Mouse (Mus musculus) bone marrow, adult 2 months (tissue): Measurements from ENCODE around the gene Pald1. TPM values are rescaled to one million over a fixed set of nuclear protein-coding genes. Genes with fewer than 3 reads are reported as not detected.

Experiments used
- H3K27ac ChIP-seq: fragments of 200-500 bp; 2 replicates; pipeline ENCODE4 v1.5.1; 2012; ENCODE audit warnings: low read depth, mild to moderate bottlenecking, control low read depth, inconsistent platforms, low read length; ENCODE audit not compliant: control insufficient read depth, poor library complexity, insufficient read depth
- H3K4me1 ChIP-seq: fragments of 200-500 bp; 2 replicates; pipeline ENCODE4 v1.6.1; 2011; ENCODE audit warnings: low read length; ENCODE audit not compliant: control insufficient read depth, insufficient read depth
- H3K4me3 ChIP-seq: fragments of 200-500 bp; replicated peaks from 2 replicates; pipeline ENCODE3; 2011; ENCODE audit warnings: mild to moderate bottlenecking, low read depth, low read length, control low read depth; ENCODE audit not compliant: control insufficient read depth
- CTCF ChIP-seq: fragments of 200-500 bp; IDR thresholded peaks from 2 replicates; pipeline ENCODE4 v1.5.1; 2011; ENCODE audit warnings: low read length, control low read depth; ENCODE audit not compliant: control insufficient read depth, insufficient read depth
- POLR2A ChIP-seq: fragments of 200-500 bp; IDR thresholded peaks from 2 replicates; pipeline ENCODE4 v1.6.1; 2011; ENCODE audit warnings: low read depth, mild to moderate bottlenecking, control low read depth, low read length, borderline replicate concordance; ENCODE audit not compliant: control insufficient read depth
- WGBS: fragments of 180-500 bp; shearing (Covaris S2); methylation state at CpG from one replicate; pipeline ENCODE4 v1.1.7; 2018; 5-methylcytosine and 5-hydroxymethylcytosine counted together
- polyA plus RNA-seq: library from polyadenylated mRNA; stranded (reverse); fragments of >200 nt; gene quantifications from 2 replicates; pipeline ENCODE4 v1.2.4, GENCODE M21; 2011; ENCODE audit warnings: low replicate concordance; ENCODE audit not compliant: missing spikeins, insufficient read depth, insufficient read length

The Pald1 gene
- polyA plus RNA-seq, 1 experiment: 4.1 TPM

DNA sequence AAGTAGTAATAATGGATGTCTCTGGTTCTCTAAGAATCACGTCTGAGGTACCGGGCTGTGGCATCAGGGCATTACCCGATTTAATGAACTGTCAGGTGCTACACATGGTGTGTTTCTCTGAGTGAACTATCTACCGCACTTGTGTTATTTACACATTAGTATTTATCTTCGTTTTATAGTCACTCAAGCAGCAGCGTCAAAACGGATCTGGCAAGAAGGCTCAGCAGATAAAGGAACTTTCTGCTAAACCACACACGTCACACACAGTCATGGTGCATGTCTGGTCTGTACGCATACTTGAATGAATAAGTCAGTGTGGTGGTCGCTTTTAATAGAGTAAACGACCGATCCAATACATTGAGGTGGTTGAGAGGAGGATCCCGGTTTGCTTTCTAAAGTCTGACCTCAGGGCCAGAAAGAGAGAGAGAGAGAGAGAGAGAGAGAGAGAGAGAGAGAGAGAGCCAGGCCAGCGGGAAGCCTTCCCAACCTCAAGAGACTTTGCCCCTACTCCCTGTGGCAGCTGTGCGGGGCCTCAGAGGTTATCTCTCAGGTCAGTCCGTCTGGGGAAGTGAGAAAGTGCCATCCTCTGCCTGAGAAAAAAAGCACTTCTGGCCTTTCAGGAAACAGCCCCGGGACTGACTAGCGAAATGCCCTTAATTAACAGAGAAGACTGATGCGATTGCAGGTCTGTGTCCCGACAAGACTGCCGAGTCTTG is 29.7 kb upstream of the Pald1 start:
- no peak for TF ChIP-seq POLR2A
- no peak for TF ChIP-seq CTCF
- no peak overlapping the region for H3K4me3 ChIP-seq
- 24% methylated on average over 21 of the region's 21 CpGs for WGBS
- peak overlapping the region; percentile 82 for H3K27ac ChIP-seq
- H3K4me1 ChIP-seq: no peaks in the 10 kb centered on the region

- H3K4me1 ChIP-seq: no peaks in the 10 kb centered on the region
- WGBS: 74% methylated on average over 9 of the region's 9 CpGs
- no peak overlapping the region for H3K27ac ChIP-seq
These were observed 26.9 kb upstream of the Pald1 start for GRCm38 (mm10) chr10:61410193-61410592.

GRCm38 (mm10) chr10:61409776-61410175 is 26.4 kb upstream of the Pald1 start:
- Histone ChIP-seq H3K27ac (no peak overlapping the region), H3K4me1 (no peaks in the 10 kb centered on the region), H3K4me3 (no peak overlapping the region)
- 42% methylated on average over 4 of the region's 4 CpGs for WGBS
- TF ChIP-seq POLR2A (no peak), CTCF (no peak)

More at GRCm38 (mm10) chr10:61410193-61410592, 26.9 kb upstream of the Pald1 start:
- TF ChIP-seq CTCF (no peak), POLR2A (no peak)
- no peak overlapping the region for H3K4me3 ChIP-seq

- no peak overlapping the region for H3K27ac ChIP-seq
- no peaks in the 10 kb centered on the region for H3K4me1 ChIP-seq
- TF ChIP-seq CTCF: no peak
- TF ChIP-seq POLR2A: no peak
- WGBS: 32% methylated on average over 10 of the region's 10 CpGs
- H3K4me3 ChIP-seq: no peak overlapping the region
These were observed 22.6 kb upstream of the Pald1 start for GRCm38 (mm10) chr10:61405958-61406357.

DNA sequence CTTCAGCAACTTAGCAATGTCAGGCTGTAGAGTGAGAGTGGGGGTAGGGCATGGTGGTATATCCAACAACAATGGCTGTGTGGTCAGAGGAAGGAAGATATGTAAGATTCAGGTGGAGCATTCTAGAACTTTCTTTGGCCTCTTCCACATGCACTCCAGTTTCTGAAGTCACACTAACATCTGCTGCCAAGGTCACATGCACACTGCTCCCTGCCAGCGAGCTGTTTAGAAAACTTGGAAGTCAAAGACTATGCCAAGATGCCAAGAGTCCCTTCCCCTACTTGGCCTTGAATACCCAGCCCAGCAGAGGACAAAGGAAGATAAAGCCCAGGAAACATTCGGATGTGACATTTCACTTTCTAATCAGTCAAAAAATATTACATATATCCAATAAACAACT is 19.6 kb upstream of the Pald1 start:
- TF ChIP-seq CTCF (no peak), POLR2A (no peak)
- 69% methylated on average over 2 of the region's 2 CpGs for WGBS
- no peak overlapping the region for H3K27ac ChIP-seq

GRCm38 (mm10) chr10:61402480-61402879 is 19.1 kb upstream of the Pald1 start:
- Histone ChIP-seq H3K27ac (no peak overlapping the region), H3K4me1 (no peaks in the 10 kb centered on the region), H3K4me3 (no peak overlapping the region)
- whole genome bisulfite sequencing: 59% methylated on average over 5 of the region's 5 CpGs
- TF ChIP-seq POLR2A (no peak), CTCF (no peak)

More for the DNA sequence above, 19.6 kb upstream of the Pald1 start:
- H3K4me3 ChIP-seq: no peak overlapping the region
- H3K4me1 ChIP-seq: no peaks in the 10 kb centered on the region

DNA sequence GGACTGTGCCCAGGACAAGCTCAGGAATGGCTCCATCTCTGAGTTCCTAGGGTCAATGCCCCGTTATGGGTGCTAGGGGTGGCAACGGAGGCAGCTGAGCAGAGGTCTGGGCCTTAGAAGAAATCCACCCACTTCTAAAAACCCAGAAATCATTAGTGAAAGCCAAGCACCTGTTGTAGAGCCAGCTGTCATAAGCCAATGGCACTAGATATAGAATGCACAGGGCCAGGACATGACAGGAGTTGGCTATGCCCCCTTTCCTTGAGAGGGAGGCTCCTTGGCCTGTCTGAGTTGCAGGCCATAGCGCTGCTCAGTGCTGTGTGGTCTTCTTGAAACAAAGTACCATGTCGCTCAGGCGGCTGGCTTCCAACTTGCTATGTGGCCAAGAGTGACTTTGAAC is 17.1 kb upstream of the Pald1 start:
- Histone ChIP-seq H3K4me3 (no peak overlapping the region), H3K27ac (no peak overlapping the region), H3K4me1 (no peaks in the 10 kb centered on the region)
- TF ChIP-seq CTCF: no peak
- TF ChIP-seq POLR2A: no peak
- WGBS: 89% methylated on average over 5 of the region's 5 CpGs

- WGBS: 25% methylated on average over 13 of the region's 13 CpGs
- Histone ChIP-seq H3K4me1 (no peaks in the 10 kb centered on the region), H3K27ac (no peak overlapping the region), H3K4me3 (no peak overlapping the region)
- peak; percentile 91 for TF ChIP-seq CTCF
- TF ChIP-seq POLR2A: no peak
These were observed 15.9 kb upstream of the Pald1 start for GRCm38 (mm10) chr10:61399156-61399734.
